Mouse (Mus musculus) embryonic facial prominence, embryonic 11.5 days (tissue): ENCODE results near the gene Ptprd. TPM values are rescaled to one million over a fixed set of nuclear protein-coding genes. Genes with fewer than 3 reads are reported as not detected.
"Not testable (repeated sequence)": the region's sequence is repeated elsewhere in the genome, so short reads cannot be mapped to it uniquely, and the experiment has no call there.

Experiments
- ATAC-seq: fragments of 200-750 bp; cut with Nextera tagmentation; replicated peaks from 2 replicates; pipeline ENCODE4 v1.8.0; 2017; ENCODE audit warnings: low read depth; ENCODE audit not compliant: insufficient number of reproducible peaks, low FRiP score, low TSS enrichment
- DNase-seq: peaks from one replicate; pipeline ENCODE4 v3.0.0-alpha.2; 2015; ENCODE audit warnings: low spot score
- H3K27ac ChIP-seq: fragments of 300-500 bp; sonication (generic); replicated peaks from 2 replicates; pipeline ENCODE4 v1.5.1; 2014; ENCODE audit warnings: mild to moderate bottlenecking, low read depth, low read length, control low read depth
- H3K27me3 ChIP-seq: fragments of 300-500 bp; sonication (generic); 2 replicates; pipeline ENCODE4 v1.6.1; 2014; ENCODE audit warnings: mild to moderate bottlenecking, low read length, moderate library complexity, mixed read lengths; ENCODE audit not compliant: control insufficient read depth, insufficient read depth
- H3K36me3 ChIP-seq: fragments of 300-500 bp; sonication (generic); replicated peaks from 2 replicates; pipeline ENCODE4 v1.6.1; 2014; ENCODE audit warnings: low read depth, mild to moderate bottlenecking, low read length, moderate library complexity, mixed read lengths; ENCODE audit not compliant: control insufficient read depth, insufficient read depth
- H3K4me1 ChIP-seq: fragments of 300-500 bp; sonication (generic); 2 replicates; pipeline ENCODE4 v1.6.1; 2014; ENCODE audit warnings: low read length, mixed read lengths; ENCODE audit not compliant: control insufficient read depth, insufficient read depth
- H3K4me2 ChIP-seq: fragments of 300-500 bp; sonication (generic); 2 replicates; pipeline ENCODE4 v1.6.1; 2014; ENCODE audit warnings: low read depth, mild to moderate bottlenecking, control low read depth, low read length, moderate library complexity
- H3K4me3 ChIP-seq: fragments of 300-500 bp; sonication (generic); 2 replicates; pipeline ENCODE4 v1.5.1; 2014; ENCODE audit warnings: low read depth, low read length, control low read depth
- H3K9ac ChIP-seq: fragments of 300-500 bp; sonication (generic); replicated peaks from 2 replicates; pipeline ENCODE4 v1.6.1; 2014; ENCODE audit warnings: mild to moderate bottlenecking, control low read depth, low read length
- H3K9me3 ChIP-seq: fragments of 300-500 bp; sonication (generic); replicated peaks from 2 replicates; pipeline ENCODE4 v1.6.1; 2016; ENCODE audit warnings: mild to moderate bottlenecking, low read length, inconsistent platforms, mixed read lengths; ENCODE audit not compliant: control insufficient read depth
- WGBS: fragments of 180-500 bp; shearing (Covaris S2); extraction: QIAGEN DNeasy Blood & Tissue Kit; methylation state at CpG from one replicate; pipeline ENCODE4 v1.1.7; 2014; 5-methylcytosine and 5-hydroxymethylcytosine counted together
- polyA plus RNA-seq: library from polyadenylated mRNA; unstranded; fragments of >200 nt; fragmentation: Nextera tagmentation; extraction: Ambion mirVana; gene quantifications from 2 replicates; pipeline ENCODE4 v1.2.1, GENCODE M21; 2014

Ptprd gene
- polyA plus RNA-seq, 1 experiment from 2014 or later, result 19.9 TPM

DNA sequence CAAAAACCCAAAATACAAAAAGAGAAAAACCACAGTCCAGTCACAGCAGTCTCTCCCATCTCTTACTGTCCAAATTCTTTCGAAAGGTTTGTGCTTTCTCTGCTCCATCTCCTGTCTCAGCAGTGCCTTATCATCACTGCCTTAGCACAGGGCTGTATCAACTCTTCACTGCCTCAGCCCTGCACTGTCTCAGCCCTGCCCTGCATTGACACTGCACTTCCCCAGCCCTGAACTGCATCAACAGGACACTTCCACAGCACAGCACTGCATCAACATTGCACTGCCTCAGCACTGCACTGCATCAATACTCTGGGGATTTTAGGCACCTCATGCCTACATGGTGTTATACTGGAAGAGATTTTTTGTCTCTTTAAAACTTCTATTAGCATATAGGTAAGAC lies 2135.7 kb downstream of the Ptprd start:
- no peaks in the 10 kb centered on the region for H3K4me1 ChIP-seq
- H3K9me3 ChIP-seq, result no peaks in the 10 kb centered on the region
- DNase-seq, result no peak
- no peaks in the 10 kb centered on the region for H3K36me3 ChIP-seq
- H3K4me3 ChIP-seq, result no peak overlapping the region
- no peak overlapping the region for H3K27ac ChIP-seq
- no peaks in the 10 kb centered on the region for H3K27me3 ChIP-seq
- ATAC-seq, result no peak
- no peak overlapping the region for H3K9ac ChIP-seq
- 93% methylated on average over 1 of the region's 1 CpGs for WGBS
- H3K4me2 ChIP-seq, result no peak overlapping the region

DNA sequence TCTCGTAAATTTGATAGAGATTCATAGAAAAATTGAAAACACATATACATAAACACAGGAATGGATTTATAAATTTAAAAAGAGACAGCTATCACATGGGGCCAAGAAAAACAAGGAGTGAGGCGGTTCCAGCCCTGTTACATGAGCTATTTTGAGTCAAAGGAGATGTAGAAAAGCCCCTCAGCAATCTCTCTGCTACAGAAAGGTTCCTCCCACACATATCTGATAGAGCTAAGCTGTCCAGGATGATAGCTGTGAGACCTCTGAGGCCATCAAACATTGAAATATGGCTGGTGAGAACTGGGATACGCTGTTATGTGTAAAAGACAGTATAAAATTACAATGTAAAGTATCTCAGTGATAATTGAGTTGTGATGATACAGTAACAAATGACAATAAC lies 2138.5 kb downstream of the Ptprd start:
- H3K4me1 ChIP-seq, result no peaks in the 10 kb centered on the region
- H3K27me3 ChIP-seq, result no peaks in the 10 kb centered on the region
- no peak overlapping the region for H3K4me2 ChIP-seq
- WGBS, result 90% methylated on average over 3 of the region's 3 CpGs
- H3K36me3 ChIP-seq, result no peaks in the 10 kb centered on the region
- H3K27ac ChIP-seq, result no peak overlapping the region
- DNase-seq (no peak), ATAC-seq (no peak)
- H3K9ac ChIP-seq, result no peak overlapping the region
- no peaks in the 10 kb centered on the region for H3K9me3 ChIP-seq
- no peak overlapping the region for H3K4me3 ChIP-seq

DNA sequence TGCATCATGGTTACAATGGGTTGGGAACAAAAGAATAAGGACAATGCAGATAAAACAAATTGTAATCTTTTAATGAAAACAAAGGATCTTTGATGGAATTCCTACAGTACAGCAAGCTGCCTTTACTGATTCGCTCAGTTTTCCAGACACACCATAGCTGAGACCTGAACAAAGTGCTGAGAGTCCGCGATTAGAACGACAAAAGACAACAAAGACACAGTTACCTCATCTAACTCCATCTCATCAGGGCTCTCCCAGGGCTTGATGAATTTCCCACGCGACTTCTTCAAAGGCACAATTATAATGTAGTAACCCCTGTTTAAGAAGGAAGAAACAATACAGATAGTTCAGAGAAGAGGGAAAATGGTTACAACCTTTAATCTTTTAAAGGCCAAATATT lies 2140.0 kb downstream of the Ptprd start:
- Histone ChIP-seq H3K27me3 (no peaks in the 10 kb centered on the region), H3K4me3 (no peak overlapping the region), H3K27ac (no peak overlapping the region), H3K9me3 (no peaks in the 10 kb centered on the region), H3K4me1 (no peaks in the 10 kb centered on the region), H3K4me2 (no peak overlapping the region), H3K9ac (no peak overlapping the region), H3K36me3 (no peaks in the 10 kb centered on the region)
- DNase-seq (no peak), ATAC-seq (no peak)
- WGBS, result 86% methylated on average over 6 of the region's 6 CpGs

DNA sequence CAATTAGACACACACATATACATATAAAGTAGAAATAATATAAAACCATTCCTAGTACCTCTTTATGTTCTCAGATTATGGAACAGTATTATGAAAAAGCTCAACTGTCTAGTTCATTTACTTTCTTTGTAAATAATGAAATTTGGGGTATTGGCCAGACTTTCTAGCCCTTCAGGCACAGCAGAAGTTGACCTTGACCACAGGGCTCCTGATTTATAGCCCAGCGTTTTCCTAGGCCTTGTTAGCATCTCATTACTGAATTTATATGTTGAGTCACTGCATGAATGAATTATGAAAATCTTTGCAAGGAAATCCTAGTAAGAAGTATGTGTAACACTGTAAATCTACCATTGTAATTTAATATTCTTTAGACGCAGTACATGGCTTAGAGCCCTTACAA lies 2154.9 kb downstream of the Ptprd start:
- H3K36me3 ChIP-seq, result no peaks in the 10 kb centered on the region
- no peak overlapping the region for H3K4me2 ChIP-seq
- 82% methylated on average over 2 of the region's 2 CpGs for WGBS
- H3K4me1 ChIP-seq, result no peaks in the 10 kb centered on the region
- no peak for ATAC-seq
- H3K4me3 ChIP-seq, result no peak overlapping the region
- H3K9me3 ChIP-seq, result no peaks in the 10 kb centered on the region
- DNase-seq, result no peak
- H3K9ac ChIP-seq, result no peak overlapping the region
- no peaks in the 10 kb centered on the region for H3K27me3 ChIP-seq
- no peak overlapping the region for H3K27ac ChIP-seq

DNA sequence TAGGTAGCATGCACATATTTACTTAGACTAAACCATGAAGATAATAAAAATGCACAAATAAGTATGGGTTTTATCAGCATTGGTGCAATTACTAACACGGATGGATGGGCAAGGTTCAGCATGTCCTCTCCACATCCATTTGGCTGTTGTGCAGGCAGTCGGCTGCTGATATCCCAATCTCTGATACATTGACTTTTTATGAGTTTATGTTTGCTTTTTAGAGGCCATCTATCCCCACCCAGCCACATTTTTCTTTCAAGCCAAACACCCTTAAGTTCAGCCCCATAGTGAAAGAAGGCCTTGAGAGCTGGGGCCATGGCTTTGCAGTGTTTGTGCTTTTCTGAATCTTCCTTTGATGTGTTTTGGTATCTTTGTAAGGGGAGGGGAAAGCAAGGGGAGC lies 2166.1 kb downstream of the Ptprd start:
- Histone ChIP-seq H3K4me1 (no peaks in the 10 kb centered on the region), H3K9me3 (no peaks in the 10 kb centered on the region), H3K36me3 (no peaks in the 10 kb centered on the region), H3K9ac (no peak overlapping the region), H3K27me3 (no peaks in the 10 kb centered on the region), H3K4me2 (no peak overlapping the region), H3K4me3 (no peak overlapping the region), H3K27ac (no peak overlapping the region)
- no peak for ATAC-seq
- 77% methylated on average over 2 of the region's 2 CpGs for WGBS
- DNase-seq, result no peak

DNA sequence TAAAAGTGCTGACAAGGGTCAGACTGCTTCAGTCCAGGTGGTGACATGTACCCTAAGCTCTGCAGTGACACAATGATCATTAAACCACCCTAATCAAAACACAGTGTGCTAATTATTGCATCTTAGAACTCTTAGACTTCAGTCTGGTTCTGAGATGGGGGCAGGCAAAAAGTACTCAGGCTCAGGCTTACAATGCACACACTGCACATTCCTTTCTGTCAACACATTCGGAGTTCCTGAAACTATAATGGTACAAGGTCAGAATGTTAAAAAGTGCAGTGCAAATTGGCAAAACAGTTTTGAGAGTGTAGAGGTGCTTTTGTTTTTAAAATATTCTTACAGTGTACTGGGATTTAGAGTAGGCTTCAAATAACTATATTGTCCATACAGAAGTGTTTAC lies 2167.0 kb downstream of the Ptprd start:
- ATAC-seq (no peak), DNase-seq (no peak)
- H3K36me3 ChIP-seq, result no peaks in the 10 kb centered on the region
- no peak overlapping the region for H3K9ac ChIP-seq
- no peaks in the 10 kb centered on the region for H3K27me3 ChIP-seq
- H3K9me3 ChIP-seq, result no peaks in the 10 kb centered on the region
- no peak overlapping the region for H3K4me2 ChIP-seq
- no peak overlapping the region for H3K4me3 ChIP-seq
- H3K27ac ChIP-seq, result no peak overlapping the region
- 26% methylated on average over 1 of the region's 1 CpGs for WGBS
- no peaks in the 10 kb centered on the region for H3K4me1 ChIP-seq

DNA sequence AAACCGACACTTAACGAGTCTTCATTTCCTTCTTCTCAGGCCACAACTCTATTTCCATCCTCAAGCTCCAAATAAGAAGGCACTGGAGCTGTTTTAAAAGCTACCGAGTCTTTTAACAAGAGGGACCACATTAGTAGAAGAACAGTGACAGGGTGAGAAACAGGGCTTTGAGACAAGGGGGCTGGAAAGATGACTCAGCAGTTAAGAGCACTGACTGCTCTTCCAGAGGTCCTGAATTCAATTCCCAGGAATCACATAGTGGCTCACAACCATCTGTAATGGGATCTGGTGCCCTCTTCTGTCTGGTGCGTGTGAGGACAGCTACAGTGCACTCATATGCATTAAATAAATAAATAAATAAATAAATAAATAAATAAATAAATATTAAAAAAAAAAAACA lies 2174.6 kb downstream of the Ptprd start:
- H3K9ac ChIP-seq, H3K36me3 ChIP-seq, H3K27me3 ChIP-seq, ATAC-seq, H3K4me1 ChIP-seq, DNase-seq, H3K27ac ChIP-seq, H3K4me3 ChIP-seq, H3K9me3 ChIP-seq, H3K4me2 ChIP-seq: not testable (repeated sequence)
- WGBS, result 81% methylated on average over 4 of the region's 4 CpGs

DNA sequence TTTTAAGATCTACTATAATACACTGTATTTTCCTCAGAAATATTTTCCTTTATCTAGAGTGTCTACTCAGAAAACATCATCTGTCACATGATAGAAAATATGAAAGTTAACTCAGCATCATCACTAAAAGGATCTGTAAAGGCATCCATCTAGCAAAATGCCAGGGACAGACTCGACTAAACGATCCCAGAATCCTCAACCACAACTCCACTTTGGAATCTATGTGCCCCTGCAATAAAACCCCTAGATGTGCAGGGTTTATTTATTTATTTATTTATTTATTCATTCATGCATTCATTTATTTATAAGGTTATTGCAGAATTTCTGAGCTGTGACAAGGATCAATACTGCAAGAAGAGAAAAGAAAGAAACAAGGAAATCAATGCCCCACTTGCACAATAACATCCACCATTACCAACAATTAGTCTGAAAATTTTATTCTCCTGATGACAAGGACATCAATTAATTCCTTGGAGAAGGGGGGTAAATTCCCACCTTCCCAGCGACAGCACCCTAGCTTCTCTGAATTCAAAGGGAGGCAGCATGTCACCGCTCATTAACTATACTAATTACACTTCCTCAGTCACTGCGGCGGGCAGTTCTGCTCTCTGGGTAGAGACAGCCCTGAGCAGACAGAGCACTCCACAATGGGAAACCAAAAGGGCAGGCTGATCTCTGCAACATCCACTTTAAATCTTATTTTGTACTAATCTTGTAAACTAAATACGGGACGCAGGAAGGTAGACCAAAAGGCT lies 2186.0 kb downstream of the Ptprd start:
- 0 out of 2 replicates have a peak, but pooled peaks have one; percentile 62 for ATAC-seq
- H3K4me2 ChIP-seq, result no peak overlapping the region
- no peaks in the 10 kb centered on the region for H3K9me3 ChIP-seq
- DNase-seq, result peak; percentile 28
- no peaks in the 10 kb centered on the region for H3K4me1 ChIP-seq
- no peaks in the 10 kb centered on the region for H3K36me3 ChIP-seq
- 57% methylated on average over 8 of the region's 8 CpGs for WGBS
- H3K4me3 ChIP-seq, result no peak overlapping the region
- H3K27me3 ChIP-seq, result no peaks in the 10 kb centered on the region
- no peak overlapping the region for H3K27ac ChIP-seq
- H3K9ac ChIP-seq, result no peak overlapping the region
